Mouse (Mus musculus): ENCODE results near the gene Ssna1.
A peak's percentile ranks its signal among the peaks of the same experiment; 100 is the strongest.

The Ssna1 gene

DNA sequence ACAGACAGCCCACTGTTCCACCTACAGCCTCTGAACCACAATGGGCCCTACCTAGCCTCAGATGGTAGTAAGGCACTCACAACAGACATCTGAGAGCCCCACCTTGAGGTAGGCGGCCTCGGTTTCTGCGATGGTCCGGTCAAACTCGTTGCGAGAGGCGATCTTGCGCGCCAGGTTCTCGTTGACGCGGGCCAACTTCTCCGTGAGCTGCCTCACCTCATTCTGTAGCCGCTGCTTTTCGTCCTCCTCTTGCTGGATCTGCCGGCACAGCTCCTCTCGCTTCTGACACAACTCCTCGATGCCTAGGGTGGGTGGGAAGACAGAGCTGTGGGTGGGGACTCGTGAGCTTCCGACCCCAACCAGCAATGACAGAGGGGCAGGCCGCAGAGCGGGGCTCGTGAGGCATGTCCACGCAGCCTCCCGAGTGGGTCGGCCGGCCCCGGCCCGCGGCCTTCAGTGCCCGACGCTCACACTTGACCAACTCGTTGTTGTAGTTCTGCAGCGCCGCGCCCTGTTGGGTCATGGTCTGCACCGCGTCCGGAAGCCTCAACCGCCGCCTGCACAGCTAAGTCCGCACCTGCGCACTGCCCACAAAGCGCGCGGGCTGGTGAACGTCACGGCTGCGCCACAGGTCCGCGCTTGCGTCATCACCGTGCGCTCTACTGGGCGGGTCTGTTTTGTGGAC lies at the start of gene Ssna1, which contains the start of gene Anapc2:
Ssna1 (minus strand) TSS at position 612 of the 685 bp plus-strand sequence.
Anapc2 (plus strand) TSS at position 652 of the 685 bp plus-strand sequence.
- peak; percentile 90 to 93 for DNase-seq

DNA sequence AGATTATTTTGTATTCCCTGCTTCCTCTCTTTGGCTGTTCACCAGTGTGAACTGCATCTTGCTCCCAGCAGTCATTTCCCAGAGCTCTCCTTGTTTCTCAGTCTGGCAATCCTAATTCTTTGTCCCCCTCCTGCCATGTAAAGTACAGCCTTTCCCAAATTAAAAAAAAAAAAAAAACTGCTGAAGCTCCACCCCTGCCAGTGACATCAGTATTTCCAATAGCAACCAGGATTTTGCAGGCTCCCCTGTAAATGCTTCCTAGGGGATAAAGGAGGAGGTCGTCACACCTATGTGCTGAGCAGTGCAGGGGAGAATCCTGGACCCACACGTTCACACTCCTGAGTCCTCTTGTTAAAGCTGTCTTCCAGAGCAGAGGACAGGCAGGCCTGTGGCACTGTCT lies 47.8 kb upstream of the Ssna1 start:
- DNase-seq, result no peak

DNA sequence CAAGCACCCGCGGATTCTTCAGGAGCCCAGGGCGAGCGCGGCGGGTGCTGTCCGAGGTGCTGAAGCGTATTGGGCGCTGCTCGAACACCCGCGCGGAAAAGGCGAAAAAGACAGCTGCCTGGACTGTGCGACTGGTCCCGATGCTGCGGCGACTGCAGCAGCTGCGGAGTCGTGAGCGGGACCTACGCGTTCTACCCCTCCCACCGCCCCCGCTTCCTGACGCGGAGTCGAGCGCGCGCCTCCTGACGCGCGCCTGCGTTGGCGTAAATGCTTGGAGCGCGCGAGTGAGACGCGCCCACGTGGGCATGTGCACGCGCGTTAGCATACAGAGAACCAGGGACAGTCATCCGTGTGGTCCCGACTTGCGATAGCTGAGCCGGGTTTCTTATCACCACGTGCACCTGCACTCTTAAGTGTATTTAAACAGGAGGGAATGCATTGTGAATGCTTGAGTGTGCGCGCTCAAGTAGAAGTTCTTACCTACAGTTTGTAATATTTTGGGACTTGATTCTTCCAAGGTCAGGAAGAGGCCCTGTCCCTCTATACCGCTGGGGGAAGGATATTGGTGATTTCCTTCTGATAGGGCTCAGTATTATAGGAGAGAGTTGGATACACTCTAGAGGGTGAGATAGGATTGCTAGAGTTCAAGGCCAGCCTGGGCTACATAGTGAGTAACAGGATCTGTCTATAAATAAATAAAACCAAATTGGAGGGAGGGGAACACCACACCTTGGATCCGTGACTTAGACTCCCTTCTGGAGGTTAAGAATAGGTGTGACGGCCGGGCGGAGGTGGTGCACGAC lies 46.9 kb upstream of the Ssna1 start, which contains the start of gene Grin1:
Grin1 (minus strand) TSS at position 217 of the 803 bp plus-strand sequence.
- DNase-seq, result peak; percentile 11 to 24

DNA sequence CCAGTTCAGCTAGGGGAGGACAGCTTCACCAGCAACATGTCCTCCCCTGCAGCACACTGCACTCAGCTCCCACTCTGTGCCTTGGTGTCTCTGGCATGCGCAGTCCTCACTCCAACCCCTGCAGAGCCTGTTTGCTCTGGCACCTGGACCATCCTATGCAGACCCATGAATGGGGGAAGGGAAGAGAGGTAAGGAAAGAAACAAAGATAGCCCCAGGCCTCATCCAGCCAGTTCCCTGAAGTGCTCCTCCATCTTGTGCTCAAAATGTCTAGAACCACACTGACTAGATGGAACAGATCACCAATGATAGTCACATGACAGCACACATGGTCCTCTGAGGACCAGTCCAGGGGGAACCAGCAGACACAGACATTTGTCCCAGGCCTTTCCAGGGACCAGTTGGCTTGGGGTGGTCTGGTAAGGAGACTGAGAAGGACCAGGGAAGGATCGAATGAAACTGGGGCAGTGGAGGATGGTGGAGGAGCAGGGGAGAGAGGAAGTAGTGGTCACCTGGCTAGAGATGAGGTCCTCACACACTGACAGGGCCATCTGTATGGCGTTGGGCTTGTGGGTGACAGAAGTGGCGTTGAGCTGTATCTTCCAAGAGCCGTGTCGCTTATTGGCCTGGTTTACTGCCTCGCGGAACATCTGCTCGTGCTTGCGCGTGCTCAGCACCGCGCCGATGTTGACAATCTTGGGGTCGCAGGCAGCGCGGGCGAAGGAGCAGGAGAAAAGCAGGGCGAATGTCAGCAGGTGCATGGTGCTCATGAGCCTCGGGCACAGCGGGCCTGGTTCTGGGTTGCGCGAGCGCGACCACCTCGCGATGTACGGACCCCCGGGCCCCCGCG lies 46.1 kb upstream of the Ssna1 start:
- DNase-seq, result no peak

DNA sequence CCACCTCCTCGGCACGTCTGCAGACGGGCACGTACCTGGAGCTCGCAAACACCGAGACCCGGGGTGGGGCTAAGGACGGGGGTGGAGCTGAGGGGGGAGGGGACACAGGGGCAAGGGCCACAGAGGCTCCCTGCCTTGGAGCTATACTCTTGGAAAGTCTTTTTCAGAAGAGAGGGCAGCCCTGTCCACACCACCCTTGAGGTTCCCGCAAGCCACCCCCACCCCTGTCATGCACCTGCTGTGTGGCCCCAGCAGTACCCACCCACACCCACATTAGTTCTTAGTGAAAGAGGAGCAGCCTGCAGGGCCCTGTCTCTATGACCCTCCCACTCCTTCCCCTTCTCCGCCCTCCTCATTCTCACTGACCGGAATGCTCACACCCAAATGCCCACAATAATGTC lies 39.3 kb upstream of the Ssna1 start:
- DNase-seq, result no peak

DNA sequence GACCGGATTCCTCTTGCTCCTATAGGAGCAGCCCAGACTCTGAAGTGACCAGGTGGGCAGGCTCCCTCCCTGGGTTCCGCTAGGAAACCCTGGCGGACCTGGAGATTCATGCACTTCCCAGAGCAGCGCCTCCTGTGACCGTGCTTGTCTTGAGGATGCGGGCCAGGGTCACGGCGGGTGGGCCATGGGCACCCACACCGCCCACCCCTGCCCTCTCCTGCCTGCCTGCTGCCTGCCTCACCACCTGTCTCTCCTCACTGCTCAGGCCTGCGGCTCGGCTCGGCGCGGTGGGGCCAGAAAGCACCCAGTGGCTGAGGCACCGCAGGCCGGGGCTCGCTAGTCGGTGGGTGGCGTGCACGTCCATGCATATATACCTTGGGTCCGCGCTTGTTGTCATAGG lies 38.7 kb upstream of the Ssna1 start:
- DNase-seq, result no peak

DNA sequence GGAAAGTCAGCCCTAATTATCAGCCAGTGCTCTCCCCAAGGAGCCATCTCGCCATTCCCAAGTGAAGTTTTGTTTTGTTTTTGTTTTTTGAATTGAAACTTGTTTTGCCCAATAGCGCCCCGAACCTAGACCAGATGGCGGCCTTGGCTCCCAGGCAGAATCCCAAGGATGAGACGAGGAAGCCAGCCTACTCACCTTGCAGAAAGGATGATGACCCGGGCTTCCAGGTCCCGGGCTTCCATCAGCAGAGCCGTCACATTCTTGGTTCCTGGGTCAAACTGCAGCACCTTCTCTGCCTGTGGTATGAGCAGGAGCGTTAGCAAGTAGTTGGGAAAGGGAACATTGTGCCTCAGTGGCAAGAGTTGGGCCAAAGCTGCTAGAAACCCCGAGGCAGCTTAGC lies 37.9 kb upstream of the Ssna1 start:
- no peak for DNase-seq

DNA sequence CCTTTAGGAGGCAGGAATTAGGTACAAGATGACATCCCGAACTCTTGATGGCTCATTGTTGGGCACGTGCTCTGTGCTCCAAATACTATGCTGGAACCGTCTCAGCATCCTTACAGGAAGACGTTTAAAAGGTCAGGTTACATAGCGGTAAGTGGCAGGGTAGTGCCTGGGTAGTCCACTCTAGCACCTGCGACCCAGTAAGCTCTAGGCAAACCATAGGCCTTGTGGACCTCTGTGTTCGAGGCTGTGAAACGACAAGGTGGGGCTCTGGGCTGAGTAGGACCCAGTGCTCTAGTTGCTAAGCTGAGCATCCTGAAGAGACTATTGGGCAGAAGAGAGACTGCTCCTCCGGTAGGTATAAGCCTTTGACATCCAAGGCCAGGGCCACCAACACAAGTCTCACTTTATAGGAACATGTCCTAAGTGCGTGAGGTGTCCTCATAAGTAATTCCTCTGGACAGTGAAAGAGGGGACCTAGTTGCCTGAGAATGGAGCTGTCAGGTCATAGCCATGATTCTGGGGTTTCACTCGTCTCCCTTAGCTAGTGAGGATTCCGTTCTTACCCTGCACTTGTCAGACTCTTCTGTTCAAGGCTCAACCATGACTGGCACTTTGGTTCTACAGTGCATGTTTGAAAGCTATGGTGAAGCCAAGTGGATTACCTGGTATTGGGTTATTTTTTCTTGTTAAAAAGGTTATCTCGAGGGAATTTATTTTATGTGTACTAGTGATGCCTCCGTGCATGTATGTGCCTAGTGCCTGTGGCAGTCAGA lies 33.5 kb upstream of the Ssna1 start:
- DNase-seq, result no peak

DNA sequence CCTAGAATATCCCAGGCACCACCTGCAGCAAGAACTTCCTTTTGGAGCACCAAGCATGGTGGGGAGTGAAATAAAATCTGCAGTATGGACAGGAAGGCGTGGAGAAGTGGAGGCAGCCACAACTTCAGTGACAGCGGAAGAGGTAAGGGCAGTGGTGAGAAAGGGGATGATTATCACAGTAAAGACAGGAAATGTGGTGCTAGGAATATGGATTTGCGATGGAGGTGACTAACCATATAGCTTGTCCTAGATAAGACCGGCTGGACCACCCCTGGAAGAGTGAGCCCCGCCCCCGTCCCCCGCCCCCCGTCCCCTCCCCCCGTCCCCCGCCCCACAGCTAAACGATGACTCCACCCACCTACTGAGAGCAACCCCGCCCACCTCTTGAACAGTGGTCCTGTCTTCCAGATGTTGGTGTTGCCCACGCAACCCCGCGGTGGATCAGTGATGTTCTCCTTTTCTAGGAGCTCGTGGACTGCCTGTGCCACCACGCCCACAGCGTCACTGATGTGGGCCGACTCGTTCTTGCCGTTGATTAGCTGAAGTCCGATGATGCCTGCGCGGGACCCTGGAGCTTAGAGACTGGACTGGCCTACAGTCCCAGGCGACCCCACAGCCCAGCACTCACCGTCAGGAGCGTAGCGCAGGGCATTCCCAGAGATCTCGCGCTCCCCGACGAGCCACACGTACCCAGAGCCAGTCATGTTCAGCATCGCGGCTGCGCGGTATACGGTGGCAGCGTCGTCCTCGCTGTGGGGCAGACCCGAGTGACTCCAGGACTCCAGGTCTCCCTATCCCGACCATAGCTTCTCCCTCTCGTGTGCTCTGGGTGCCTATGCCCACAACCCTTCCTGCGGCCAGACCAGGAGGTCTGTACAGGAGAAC lies 32.7 kb upstream of the Ssna1 start:
- no peak for DNase-seq

DNA sequence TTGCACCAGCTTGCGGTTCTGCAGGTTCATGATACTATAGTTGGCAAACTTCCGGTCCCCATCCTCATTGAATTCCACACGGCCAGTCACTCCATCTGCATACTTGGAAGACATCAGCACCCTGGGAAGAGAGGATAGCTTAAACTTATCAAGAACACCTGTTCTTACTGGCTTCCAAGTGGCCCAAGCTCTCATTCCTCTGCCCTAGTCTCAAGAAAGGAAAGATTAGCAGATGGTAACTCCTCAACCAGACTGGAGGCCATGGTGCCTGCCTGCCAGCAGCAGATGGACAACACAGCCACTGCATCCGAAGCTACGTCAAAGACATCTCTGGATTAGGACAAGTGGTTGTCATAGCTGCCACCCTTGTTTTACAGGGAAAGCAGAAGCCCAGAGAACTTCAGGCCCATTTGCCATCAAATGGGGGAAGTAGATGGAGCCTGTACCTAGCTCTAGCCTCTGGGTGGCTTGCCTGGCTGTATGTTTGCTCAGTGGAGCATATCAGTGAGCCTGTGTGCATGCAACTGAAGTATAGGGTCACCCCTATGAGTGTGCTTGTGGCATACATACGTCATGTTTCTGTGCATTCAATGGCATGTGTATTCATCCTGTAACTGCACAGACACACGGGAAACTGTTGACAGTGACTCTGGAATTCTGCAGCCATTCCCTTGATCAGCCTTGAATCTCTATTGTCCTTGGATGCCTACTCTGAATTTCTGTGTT lies 31.9 kb upstream of the Ssna1 start:
- DNase-seq, result no peak

DNA sequence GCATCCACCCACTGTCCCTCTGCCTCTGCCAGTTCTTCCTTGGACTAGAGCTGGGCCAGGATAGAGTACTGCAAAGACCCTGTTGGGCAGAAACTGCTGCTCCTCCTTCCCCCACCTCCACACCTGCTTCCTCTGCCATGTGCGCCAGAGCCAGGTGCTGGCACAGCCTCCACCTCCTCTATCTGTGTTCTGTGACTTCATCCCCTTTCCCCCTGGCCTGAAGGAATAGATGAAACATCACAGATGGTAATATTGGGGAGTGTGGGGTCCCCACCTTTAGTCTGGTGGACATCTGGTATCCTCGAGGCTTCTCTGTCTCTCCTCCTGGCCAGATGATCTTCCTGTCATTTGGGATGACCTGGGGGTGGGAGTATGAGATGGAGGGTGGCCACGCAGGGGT lies 31.2 kb upstream of the Ssna1 start:
- no peak for DNase-seq

DNA sequence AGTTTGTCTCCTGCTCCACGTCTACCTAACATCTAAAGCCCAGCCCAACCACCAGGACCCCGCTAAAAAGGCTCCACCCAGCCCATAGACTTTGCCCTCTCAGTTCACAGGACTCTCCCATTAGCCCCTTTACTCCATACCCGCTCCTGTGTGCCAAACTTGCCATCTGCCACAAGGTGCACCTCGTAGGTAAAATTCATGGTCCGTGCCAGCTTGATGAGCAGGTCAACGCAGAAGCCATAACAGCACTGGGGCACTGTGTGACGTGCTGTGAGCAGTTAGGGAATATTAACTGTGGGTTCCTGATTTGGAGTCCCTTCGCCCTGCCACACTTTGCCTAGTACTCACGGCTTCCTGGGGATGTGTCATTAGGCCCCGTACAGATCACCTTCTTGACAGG lies 25.8 kb upstream of the Ssna1 start:
- DNase-seq, result no peak

DNA sequence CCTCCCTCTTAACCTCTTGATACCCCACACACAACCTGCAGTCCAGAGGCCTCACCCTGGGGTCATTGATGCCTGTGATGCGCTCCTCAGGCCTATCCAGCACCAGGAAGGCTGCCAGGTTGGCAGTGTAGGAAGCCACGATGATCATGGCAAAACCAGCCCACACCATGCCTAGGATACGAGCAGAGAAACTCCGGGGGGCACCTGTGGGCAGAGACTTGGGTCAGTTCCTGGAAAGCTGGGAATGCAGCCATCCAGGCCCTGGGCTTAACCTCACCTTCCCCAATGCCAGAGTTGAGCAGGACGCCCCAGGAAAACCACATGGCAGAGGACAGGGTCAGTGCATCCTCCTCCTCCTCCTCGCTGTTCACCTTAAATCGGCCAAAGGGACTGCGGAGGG lies 24.9 kb upstream of the Ssna1 start:
- DNase-seq, result no peak

DNA sequence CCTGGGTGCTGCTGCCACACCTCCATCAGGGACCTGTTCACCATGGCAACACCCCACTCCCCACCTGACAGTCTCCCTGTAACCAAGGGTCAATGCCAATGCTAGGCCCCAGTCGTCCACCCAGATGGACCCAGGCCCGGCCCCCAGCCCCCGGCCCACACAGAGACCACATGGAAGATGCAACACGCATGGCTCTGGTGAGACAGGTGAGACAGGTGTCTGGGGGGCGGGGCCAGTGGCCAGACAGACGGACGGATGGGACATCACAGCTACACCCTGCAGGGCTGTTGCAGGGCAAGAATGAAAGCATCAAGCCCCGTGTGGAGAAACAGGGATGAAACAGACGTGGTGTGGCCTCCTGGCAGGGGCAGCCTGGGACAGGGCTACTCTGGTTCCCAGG lies 21.5 kb upstream of the Ssna1 start:
- no peak for DNase-seq

DNA sequence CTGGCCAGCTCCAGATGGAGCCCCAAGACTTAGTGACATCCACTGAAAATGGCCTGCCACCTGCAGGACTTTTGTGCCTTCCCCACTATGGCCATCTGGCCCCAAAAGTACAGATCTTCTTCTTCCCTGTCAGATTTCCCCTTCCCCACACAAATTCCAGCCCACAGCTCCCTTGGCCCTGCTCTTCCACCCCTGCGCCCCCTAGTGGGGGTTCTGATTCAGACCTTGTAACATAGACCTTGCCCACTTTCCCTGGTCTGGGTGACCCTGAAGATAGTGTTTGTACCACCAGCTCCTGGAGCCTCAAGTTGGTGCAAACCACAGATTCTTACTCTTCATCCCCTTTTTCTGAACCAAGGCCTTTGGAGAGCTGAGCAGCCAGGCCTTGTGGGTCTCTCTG lies 20.6 kb upstream of the Ssna1 start:
- DNase-seq, result no peak

DNA sequence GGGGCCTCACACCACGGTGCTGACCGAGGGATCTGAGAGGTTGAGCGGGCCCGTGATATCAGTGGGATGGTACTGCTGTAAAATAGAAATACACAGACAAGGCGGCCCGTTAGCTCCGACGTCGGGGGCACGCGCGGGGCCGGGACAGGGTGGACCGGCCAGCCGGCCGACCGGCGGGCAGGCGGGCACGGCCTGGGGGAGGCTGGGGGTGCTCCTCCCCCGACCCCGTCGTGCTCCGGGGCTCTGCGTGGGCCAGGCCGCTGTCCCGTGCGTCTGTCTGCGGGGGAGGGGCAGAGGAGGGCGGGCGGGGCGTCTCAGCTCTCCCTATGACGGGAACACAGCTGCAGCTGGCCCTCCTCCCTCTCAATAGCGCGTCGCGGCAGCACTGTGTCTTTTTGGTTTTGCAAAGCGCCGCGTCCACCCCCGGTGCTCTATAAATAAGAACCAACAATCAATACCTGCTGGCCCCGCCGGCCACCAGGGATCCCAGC lies 19.9 kb upstream of the Ssna1 start:
- no peak for DNase-seq

DNA sequence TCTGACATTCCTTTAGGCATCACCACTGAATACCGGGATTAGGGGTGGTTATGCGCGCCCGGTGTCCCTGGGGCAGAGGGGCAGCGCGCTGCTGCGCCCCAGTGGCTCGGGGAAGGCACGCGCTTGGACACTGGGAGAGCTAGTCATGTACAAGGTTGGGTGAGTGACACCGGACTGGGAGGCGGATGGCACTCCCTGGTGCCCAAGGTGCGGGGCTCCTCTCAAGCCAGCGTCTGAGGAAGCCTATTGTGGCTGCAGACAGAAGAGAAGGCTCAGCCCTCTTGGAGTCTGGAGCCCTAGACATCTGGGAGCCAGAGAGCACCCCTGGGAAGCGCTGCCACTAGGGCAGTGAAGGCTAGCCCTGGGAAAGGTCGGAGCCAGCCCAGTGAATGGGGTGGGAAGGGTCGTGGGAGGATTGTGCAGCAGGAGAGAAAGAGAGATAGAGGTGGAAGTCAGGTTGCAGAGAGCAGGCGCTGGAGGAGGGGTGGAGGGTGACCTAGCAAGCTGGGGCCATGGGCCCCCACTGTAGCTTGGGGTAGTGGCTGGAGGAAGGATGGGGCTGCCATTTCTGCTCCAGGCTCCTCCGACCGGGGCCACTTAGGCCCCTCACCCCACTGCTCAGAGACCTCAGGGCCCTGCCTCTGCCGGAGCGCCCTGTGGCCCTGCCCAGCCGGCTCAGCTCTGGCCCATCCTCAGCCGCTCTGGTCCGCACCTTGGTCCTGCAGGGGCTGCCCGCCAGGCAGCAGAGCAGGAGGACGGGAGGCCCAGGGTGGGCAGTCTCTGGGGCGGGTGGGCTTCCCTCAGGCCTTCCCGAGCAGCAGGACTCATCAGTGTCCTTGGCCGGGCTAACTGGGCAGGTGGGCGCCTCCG lies 19.2 kb upstream of the Ssna1 start:
- DNase-seq, result no peak

DNA sequence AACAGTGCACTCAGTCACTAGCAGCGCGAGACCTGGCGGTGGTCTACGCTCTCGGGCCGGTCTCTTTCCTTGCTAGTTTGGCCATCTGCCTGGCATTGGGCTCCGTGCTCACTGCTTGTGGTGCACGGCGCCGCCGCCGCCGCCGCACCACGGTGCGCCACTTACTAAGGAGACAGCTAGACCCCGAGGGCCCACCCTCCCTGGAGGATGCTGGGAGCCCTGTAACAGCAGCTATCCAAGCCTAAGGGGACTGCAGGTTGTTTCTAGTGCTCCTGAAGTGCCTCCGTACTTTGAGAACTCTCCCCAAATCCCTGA lies 18.5 kb upstream of the Ssna1 start:
- no peak for DNase-seq

DNA sequence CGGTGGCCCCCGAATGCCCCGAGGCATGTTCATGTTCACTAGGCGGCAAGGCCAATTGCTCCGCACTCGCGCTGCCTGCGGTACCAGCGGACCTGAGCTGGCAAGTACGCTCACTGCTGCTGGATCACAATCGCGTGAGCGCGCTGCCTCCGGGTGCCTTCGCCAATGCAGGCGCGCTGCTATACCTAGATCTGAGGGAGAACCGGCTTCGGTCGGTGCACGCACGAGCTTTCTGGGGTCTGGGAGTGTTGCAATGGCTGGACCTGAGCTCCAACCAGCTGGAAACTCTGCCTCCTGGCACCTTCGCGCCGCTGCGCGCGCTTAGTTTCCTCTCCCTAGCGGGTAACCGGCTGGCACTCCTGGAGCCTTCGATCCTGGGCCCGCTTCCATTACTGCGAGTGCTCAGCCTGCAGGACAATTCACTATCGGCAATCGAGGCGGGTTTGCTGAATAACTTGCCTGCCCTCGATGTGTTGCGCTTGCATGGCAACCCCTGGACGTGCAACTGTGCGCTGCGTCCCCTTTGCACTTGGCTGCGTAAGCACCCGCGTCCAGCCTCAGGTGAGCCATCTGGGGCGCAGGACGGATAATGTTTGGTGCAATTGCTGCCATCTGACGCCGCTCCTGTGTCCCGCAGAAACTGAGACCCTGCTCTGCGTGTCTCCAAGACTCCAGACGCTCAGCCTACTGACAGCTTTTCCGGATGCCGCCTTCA lies 18.0 kb upstream of the Ssna1 start:
- no peak for DNase-seq
